Mouse (Mus musculus) megakaryocyte, embryonic 14.5 days (primary cell): Measurements from ENCODE around the gene Ccdc122.

Experiments
- FLI1 ChIP-seq: IDR thresholded peaks from 2 replicates; pipeline ENCODE4 v1.6.1; 2012; ENCODE audit warnings: low read length, inconsistent platforms, mixed read lengths
- GATA1 ChIP-seq: IDR thresholded peaks from 3 replicates; pipeline ENCODE4 v1.6.1; 2012; ENCODE audit warnings: mixed read lengths, low read length, inconsistent platforms, borderline replicate concordance

DNA sequence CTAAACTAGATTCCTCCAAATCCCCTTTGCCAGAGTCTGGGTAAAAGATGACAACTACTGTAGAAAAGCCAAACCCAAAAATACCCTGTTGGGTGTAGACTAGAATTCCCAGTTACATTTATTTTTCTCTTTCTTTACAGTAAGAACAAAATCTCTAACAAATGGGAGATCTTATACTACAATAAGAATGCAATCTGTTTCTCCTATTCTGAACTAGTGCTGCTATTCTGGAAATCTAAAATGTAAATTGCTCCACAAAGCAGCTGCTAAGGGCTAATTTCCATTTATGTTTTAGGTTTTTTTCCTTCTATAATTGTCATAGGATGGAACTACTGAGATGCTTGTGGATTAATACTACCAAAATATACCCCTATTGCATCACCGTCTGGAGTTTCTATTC, 111.1 kb downstream of the Ccdc122 start:
- no peak for TF ChIP-seq GATA1
- TF ChIP-seq FLI1, result no peak
